Mouse (Mus musculus) small intestine, adult 2 months (tissue): ENCODE data around the gene Padi1.

ENCODE experiments used
- CTCF ChIP-seq: fragments of 200-500 bp; IDR thresholded peaks from 2 replicates; pipeline ENCODE4 v1.5.1; 2012; ENCODE audit warnings: low read depth, mild to moderate bottlenecking, control low read depth, inconsistent platforms, low read length, moderate library complexity, mixed read lengths; ENCODE audit not compliant: insufficient replicate concordance, insufficient read length; ENCODE audit errors: extremely low read depth
- POLR2A ChIP-seq: fragments of 200-500 bp; IDR thresholded peaks from 2 replicates; pipeline ENCODE4 v1.6.1; 2012; ENCODE audit warnings: low read depth, mild to moderate bottlenecking, control low read depth, inconsistent platforms, low read length, moderate library complexity

DNA sequence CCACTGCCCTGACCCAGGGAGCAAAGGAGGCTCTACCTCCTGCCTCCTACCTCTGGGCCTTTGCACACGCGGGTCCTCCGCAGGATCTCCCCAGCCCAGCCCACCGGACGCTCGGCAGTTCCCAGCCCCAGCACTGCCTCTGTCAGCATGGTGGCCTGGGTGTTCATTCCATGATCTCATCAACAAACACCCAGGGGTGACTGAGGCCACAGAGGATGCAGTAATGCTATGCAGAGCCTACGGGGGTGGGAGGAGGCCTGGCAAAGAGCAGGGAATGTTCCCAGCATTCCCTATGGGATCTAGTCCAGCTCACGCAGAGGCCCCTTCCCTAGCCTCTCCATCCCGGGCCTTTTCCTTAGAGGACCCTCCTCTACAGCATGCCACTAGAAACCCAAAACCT, 50.9 kb downstream of the Padi1 start:
- TF ChIP-seq POLR2A (no peak), CTCF (no peak)
